Comparison of ENCODE assay signal across 8 mouse cellular contexts in genomic region chr1:52816910-52817812, GRCm38 (mm10). TPM values are rescaled to one million over a fixed set of nuclear protein-coding genes. Genes with fewer than 3 reads are reported as not detected.
DNase-seq lines count a peak whose midpoint lies in the region; ATAC-seq and TF ChIP-seq lines count a peak whose summit lies in the region.

Inpp1 (minus strand) TSS chr1:52817688.

- peak within 1 kb of the TSS; percentile 53 for H3K9ac ChIP-seq in ES-Bruce4 (ENCODE audit: low read depth, poor library complexity, severe bottlenecking)
- peak within 1 kb of the TSS; percentile 79 for H3K9ac ChIP-seq in forebrain, embryonic 12.5 days
- H3K9ac ChIP-seq in heart, embryonic 16.5 days (ENCODE audit: low read length) = peak within 1 kb of the TSS; percentile 81
- H3K9ac ChIP-seq in liver, postnatal 0 days (replicated peaks) = peak within 1 kb of the TSS; percentile 80
- peak within 1 kb of the TSS; percentile 93 for H3K9ac ChIP-seq in neural tube, embryonic 13.5 days

- TF ChIP-seq EP300 in ES-Bruce4 (IDR thresholded peaks at IDR 0.05; ENCODE audit: insufficient read depth, low read depth, low read length) = no peak
- peak; percentile 19; the same call in 1 of the 2 replicates for TF ChIP-seq EP300 in liver, postnatal 0 days (IDR thresholded peaks at IDR 0.05; ENCODE audit: low read depth)

- no peaks in the 10 kb centered on the region for H3K27me3 ChIP-seq in ES-Bruce4 (ENCODE audit: control insufficient read depth, insufficient read depth, low read length, poor library complexity, severe bottlenecking)
- 0 out of 2 replicates have a peak, but pooled peaks cover 4% of the 10 kb centered on the region for H3K27me3 ChIP-seq in forebrain, embryonic 12.5 days
- no peaks in the 10 kb centered on the region for H3K27me3 ChIP-seq in heart, embryonic 16.5 days (ENCODE audit: control insufficient read depth, insufficient read depth, low read length)
- H3K27me3 ChIP-seq in liver, postnatal 0 days (ENCODE audit: insufficient read depth, low read length) = no peaks in the 10 kb centered on the region
- H3K27me3 ChIP-seq in neural tube, embryonic 13.5 days = no peaks in the 10 kb centered on the region

- ATAC-seq in forebrain, embryonic 12.5 days (ENCODE audit: low FRiP score) = peak; percentile 85
- ATAC-seq in heart, embryonic 16.5 days (replicated peaks; ENCODE audit: extremely low read depth, insufficient read depth, low FRiP score) = peak; percentile 87
- ATAC-seq in liver, postnatal 0 days = peak; percentile 88
- ATAC-seq in neural tube, embryonic 13.5 days (ENCODE audit: low read depth) = peak; percentile 92

- peak within 1 kb of the TSS; percentile 87 for H3K4me2 ChIP-seq in forebrain, embryonic 12.5 days
- peak within 1 kb of the TSS; percentile 75 for H3K4me2 ChIP-seq in heart, embryonic 16.5 days (ENCODE audit: low read depth, low read length)
- peak within 1 kb of the TSS; percentile 96 for H3K4me2 ChIP-seq in liver, postnatal 0 days (ENCODE audit: low read depth, low read length)
- peak within 1 kb of the TSS; percentile 71 for H3K4me2 ChIP-seq in neural tube, embryonic 13.5 days

- peak; percentile 34 for DNase-seq in c-Kit-positive CD71-positive TER-119-positive erythroid progenitor cells, embryonic 14.5 days (ENCODE audit: low spot score)
- DNase-seq in kidney, postnatal 36 days = peak; percentile 89 to 93
- DNase-seq in liver, postnatal 0 days = peak; percentile 85
- peak; percentile 72 for DNase-seq in telencephalon, adult 2 months (ENCODE audit: low read depth, low spot score)

- H3K36me3 ChIP-seq in ES-Bruce4 (ENCODE audit: control insufficient read depth, insufficient read depth, low read length, poor library complexity, severe bottlenecking) = no peaks in the 10 kb centered on the region
- H3K36me3 ChIP-seq in forebrain, embryonic 12.5 days (replicated peaks) = no peaks in the 10 kb centered on the region
- H3K36me3 ChIP-seq in heart, embryonic 16.5 days (ENCODE audit: control insufficient read depth, insufficient read depth) = no peaks in the 10 kb centered on the region
- H3K36me3 ChIP-seq in liver, postnatal 0 days (replicated peaks; ENCODE audit: insufficient read depth, low read length) = no peaks in the 10 kb centered on the region; the same call in 1 of the 2 replicates
- H3K36me3 ChIP-seq in neural tube, embryonic 13.5 days = no peaks in the 10 kb centered on the region

- peak; percentile 42 for TF ChIP-seq CTCF in ES-Bruce4 (IDR thresholded peaks at IDR 0.05; ENCODE audit: low read depth, low read length)
- peak; percentile 70 for TF ChIP-seq CTCF in liver, postnatal 0 days (IDR thresholded peaks at IDR 0.05; ENCODE audit: low read depth)

- TF ChIP-seq POLR2A in ES-Bruce4 (IDR thresholded peaks at IDR 0.05; ENCODE audit: insufficient read depth, low read length) = no peak

- no peak within 1 kb of the TSS for H3K27ac ChIP-seq in ES-Bruce4 (ENCODE audit: insufficient read depth, low read length)
- peak within 1 kb of the TSS; percentile 70 for H3K27ac ChIP-seq in forebrain, embryonic 12.5 days
- peak within 1 kb of the TSS; percentile 82 for H3K27ac ChIP-seq in heart, embryonic 16.5 days (ENCODE audit: low read length)
- H3K27ac ChIP-seq in liver, postnatal 0 days (ENCODE audit: low read depth) = peak within 1 kb of the TSS; percentile 90
- H3K27ac ChIP-seq in neural tube, embryonic 13.5 days (replicated peaks) = peak within 1 kb of the TSS; percentile 87

- H3K9me3 ChIP-seq in ES-Bruce4 (replicated peaks; ENCODE audit: control insufficient read depth, insufficient read depth, low read length, poor library complexity, severe bottlenecking) = no peaks in the 10 kb centered on the region
- no peaks in the 10 kb centered on the region for H3K9me3 ChIP-seq in forebrain, embryonic 12.5 days
- H3K9me3 ChIP-seq in heart, embryonic 16.5 days (replicated peaks; ENCODE audit: control insufficient read depth, low read length) = no peaks in the 10 kb centered on the region
- no peaks in the 10 kb centered on the region for H3K9me3 ChIP-seq in liver, postnatal 0 days (ENCODE audit: low read length)
- no peaks in the 10 kb centered on the region for H3K9me3 ChIP-seq in neural tube, embryonic 13.5 days

- 1% methylated on average over 59 of the region's 59 CpGs for WGBS in forebrain, embryonic 12.5 days
- WGBS in heart, embryonic 16.5 days = under 1% methylated on average over 59 of the region's 59 CpGs
- WGBS in liver, postnatal 0 days (ENCODE audit: insufficient replicate concordance) = under 1% methylated on average over 53 of the region's 59 CpGs
- WGBS in neural tube, embryonic 13.5 days = 1% methylated on average over 59 of the region's 59 CpGs

- H3K4me3 ChIP-seq in ES-Bruce4 (ENCODE audit: low read depth, low read length) = peak within 1 kb of the TSS; percentile 60
- peak within 1 kb of the TSS; percentile 66 for H3K4me3 ChIP-seq in forebrain, embryonic 12.5 days (replicated peaks)
- H3K4me3 ChIP-seq in heart, embryonic 16.5 days (ENCODE audit: low read length) = peak within 1 kb of the TSS; percentile 84
- H3K4me3 ChIP-seq in liver, postnatal 0 days (ENCODE audit: low read depth, low read length) = peak within 1 kb of the TSS; percentile 75
- peak within 1 kb of the TSS; percentile 77 for H3K4me3 ChIP-seq in neural tube, embryonic 13.5 days

- H3K4me1 ChIP-seq in ES-Bruce4 (ENCODE audit: control insufficient read depth, insufficient read depth, low read length) = no peaks in the 10 kb centered on the region
- peaks cover 13% of the 10 kb centered on the region for H3K4me1 ChIP-seq in forebrain, embryonic 12.5 days
- peaks cover 7% of the 10 kb centered on the region for H3K4me1 ChIP-seq in heart, embryonic 16.5 days (ENCODE audit: control insufficient read depth, insufficient read depth, low read length)
- peaks cover 13% of the 10 kb centered on the region for H3K4me1 ChIP-seq in liver, postnatal 0 days (ENCODE audit: insufficient read depth)
- peaks cover 26% of the 10 kb centered on the region for H3K4me1 ChIP-seq in neural tube, embryonic 13.5 days (replicated peaks)

RNA-seq across cellular contexts. Expression of gene Inpp1, which starts in this region (rescaled TPM):
- 5.7 and 7.7 TPM in 2 replicates for polyA plus RNA-seq in ES-Bruce4 (2011; ENCODE audit: insufficient read depth, insufficient read length, low read depth, missing spikeins)
- polyA plus RNA-seq in forebrain, embryonic 12.5 days (2016; fragmentation: Nextera tagmentation; extraction: Ambion mirVana) = 12.0 and 13.2 TPM in 2 replicates
- polyA plus RNA-seq in heart, embryonic 16.5 days (2015; fragmentation: Nextera tagmentation; extraction: Ambion mirVana) = 17.5 and 18.6 TPM in 2 replicates
- polyA plus RNA-seq in liver, postnatal 0 days (2015; fragmentation: Nextera tagmentation; extraction: Ambion mirVana) = 16.5 and 18.0 TPM in 2 replicates
- polyA plus RNA-seq in neural tube, embryonic 13.5 days (2015; fragmentation: Nextera tagmentation; extraction: Ambion mirVana) = 28.6 and 29.3 TPM in 2 replicates

Comparison
In these comparisons a context has a peak if more than half of its experiments do, and no peak if none do; other contexts are left out.
1. DNase-seq: peak in every context shown above with its lines; median percentile 91 in kidney, postnatal 36 days; 85 in liver, postnatal 0 days; 72 in telencephalon, adult 2 months; 34 in c-Kit-positive CD71-positive TER-119-positive erythroid progenitor cells, embryonic 14.5 days.